Mouse (Mus musculus): ENCODE results near the gene Por. TPM values are rescaled to one million over a fixed set of nuclear protein-coding genes. Genes with fewer than 3 reads are reported as not detected.
A peak's percentile ranks its signal among the peaks of the same experiment; 100 is the strongest.

Por gene
- total and polyA plus RNA-seq, 2 experiments from 2014 or later, result 75.2 to 94.1 TPM

DNA sequence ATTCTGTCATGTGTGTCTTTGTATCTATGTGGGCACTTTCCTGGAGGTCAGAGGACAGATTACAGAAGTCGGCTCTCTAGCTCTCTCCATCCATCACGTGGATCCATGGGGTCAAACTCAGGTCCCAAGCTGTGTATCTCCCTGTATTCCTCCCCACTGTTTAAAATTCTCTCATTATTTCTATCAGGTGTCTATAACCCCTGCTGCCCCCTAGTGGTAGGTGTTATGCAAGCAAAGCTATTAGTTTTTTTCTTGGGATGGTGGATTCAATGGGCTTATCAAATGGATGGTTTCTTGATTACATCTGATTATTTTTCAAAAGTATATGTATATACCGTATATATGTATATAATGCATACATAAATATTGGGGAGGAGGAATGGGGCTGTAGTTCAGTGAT, 39.2 kb upstream of the Por start:
- Histone ChIP-seq H3K4me2 (ENCODE audit: low read depth, low read length, poor library complexity, severe bottlenecking) (no peak overlapping the region), H3K9me3 (ENCODE audit: low read length) (no peaks in the 10 kb centered on the region), H3K27ac (ENCODE audit: low read depth, low read length) (no peak overlapping the region), H3K36me3 (ENCODE audit: insufficient read depth, low read length) (peaks cover 4% of the 10 kb centered on the region; the same call in 1 of the 2 replicates), H3K4me1 (ENCODE audit: insufficient read depth, low read length) (no peaks in the 10 kb centered on the region), H3K27me3 (ENCODE audit: insufficient read depth, low read length) (no peaks in the 10 kb centered on the region), H3K9ac (replicated peaks; ENCODE audit: low read length, poor library complexity, severe bottlenecking) (no peak overlapping the region), H3K4me3 (ENCODE audit: low read depth, low read length) (no peak overlapping the region)
- DNase-seq (ENCODE audit: low spot score) (peak; percentile 69), ATAC-seq (ENCODE audit: low FRiP score) (no peak)
- 33% methylated on average over 3 of the region's 3 CpGs for WGBS
- TF ChIP-seq CTCF (IDR thresholded peaks at IDR 0.05), result peak; percentile 84

DNA sequence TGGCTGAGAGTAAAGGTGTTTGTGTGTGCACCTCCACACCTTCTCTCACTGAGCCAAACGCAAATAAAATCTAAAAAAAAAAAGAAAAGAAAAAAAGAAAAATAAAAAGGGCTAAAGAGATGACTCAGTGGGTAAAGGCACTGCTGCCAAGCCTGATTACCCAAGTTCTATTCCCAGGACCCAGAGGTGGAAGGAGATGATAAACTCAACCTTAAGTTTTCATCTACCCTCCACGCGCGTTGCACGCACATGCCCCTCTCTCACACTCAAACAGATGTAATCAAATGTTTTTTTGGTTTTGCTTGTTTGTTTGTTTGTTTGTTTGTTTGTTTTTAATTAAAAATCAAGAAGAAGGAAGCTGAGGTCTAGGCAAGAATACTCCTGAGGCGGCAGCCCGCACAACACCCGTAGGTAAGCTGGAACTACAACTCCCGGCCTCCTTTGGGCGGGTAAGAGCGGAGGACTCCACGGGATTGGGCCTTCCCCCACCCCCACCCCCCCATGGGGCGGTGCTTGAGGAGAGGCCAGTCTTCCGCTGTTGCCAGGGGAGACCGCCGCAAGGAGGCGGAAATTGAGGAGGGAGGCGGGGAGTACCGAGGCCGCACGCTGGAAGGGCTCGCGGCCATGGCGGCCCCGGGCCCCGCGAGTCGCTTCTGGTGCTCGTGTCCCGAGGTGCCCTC, 37.6 kb upstream of the Por start, which contains the start of gene Rhbdd2:
TSS of gene Rhbdd2 (plus strand) at position 502 of the 680 bp plus-strand sequence.
- Histone ChIP-seq H3K9me3 (ENCODE audit: low read length) (no peaks in the 10 kb centered on the region), H3K9ac (replicated peaks; ENCODE audit: low read length, poor library complexity, severe bottlenecking) (peak within 1 kb of the TSS; percentile 89), H3K4me3 (ENCODE audit: low read depth, low read length) (peak within 1 kb of the TSS; percentile 85), H3K4me1 (ENCODE audit: insufficient read depth, low read length) (no peaks in the 10 kb centered on the region), H3K27ac (ENCODE audit: low read depth, low read length) (peak within 1 kb of the TSS; percentile 89), H3K27me3 (ENCODE audit: insufficient read depth, low read length) (no peaks in the 10 kb centered on the region), H3K36me3 (ENCODE audit: insufficient read depth, low read length) (peaks cover 17% of the 10 kb centered on the region; the same call in 1 of the 2 replicates), H3K4me2 (ENCODE audit: low read depth, low read length, poor library complexity, severe bottlenecking) (peak within 1 kb of the TSS; percentile 62)
- peak; percentile 97 for ATAC-seq (ENCODE audit: low FRiP score)
- 13% methylated on average over 26 of the region's 30 CpGs for WGBS
- peak; percentile 99 for DNase-seq (ENCODE audit: low spot score)
- peak; percentile 84 for TF ChIP-seq CTCF (IDR thresholded peaks at IDR 0.05)

DNA sequence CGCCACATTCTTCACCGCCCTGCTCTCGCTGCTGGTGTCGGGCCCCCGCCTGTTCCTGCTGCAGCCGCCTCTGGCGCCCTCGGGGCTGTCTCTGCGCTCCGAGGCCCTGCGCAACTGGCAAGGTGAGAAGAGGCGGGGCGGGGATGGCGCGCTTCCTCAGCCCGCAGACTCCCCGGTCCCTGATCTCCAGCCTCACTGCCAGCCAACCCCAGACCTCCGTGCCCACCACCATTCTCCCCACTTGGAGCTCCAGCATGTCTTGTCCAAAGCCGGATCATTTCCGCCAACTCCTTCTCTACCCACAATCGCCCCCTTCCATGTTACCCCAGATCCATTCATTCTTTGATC, 37.1 kb upstream of the Por start:
- Histone ChIP-seq H3K4me2 (ENCODE audit: low read depth, low read length, poor library complexity, severe bottlenecking) (peak overlapping the region; percentile 62), H3K4me1 (ENCODE audit: insufficient read depth, low read length) (no peaks in the 10 kb centered on the region), H3K4me3 (ENCODE audit: low read depth, low read length) (peak overlapping the region; percentile 85), H3K27me3 (ENCODE audit: insufficient read depth, low read length) (no peaks in the 10 kb centered on the region), H3K9me3 (ENCODE audit: low read length) (no peaks in the 10 kb centered on the region), H3K27ac (ENCODE audit: low read depth, low read length) (peak overlapping the region; percentile 89), H3K9ac (replicated peaks; ENCODE audit: low read length, poor library complexity, severe bottlenecking) (peak overlapping the region; percentile 89), H3K36me3 (ENCODE audit: insufficient read depth, low read length) (peaks cover 21% of the 10 kb centered on the region)
- WGBS, result under 1% methylated on average over 18 of the region's 21 CpGs
- ATAC-seq (ENCODE audit: low FRiP score) (peak; percentile 80), DNase-seq (ENCODE audit: low spot score) (no peak)
- no peak for TF ChIP-seq CTCF (IDR thresholded peaks at IDR 0.05)

DNA sequence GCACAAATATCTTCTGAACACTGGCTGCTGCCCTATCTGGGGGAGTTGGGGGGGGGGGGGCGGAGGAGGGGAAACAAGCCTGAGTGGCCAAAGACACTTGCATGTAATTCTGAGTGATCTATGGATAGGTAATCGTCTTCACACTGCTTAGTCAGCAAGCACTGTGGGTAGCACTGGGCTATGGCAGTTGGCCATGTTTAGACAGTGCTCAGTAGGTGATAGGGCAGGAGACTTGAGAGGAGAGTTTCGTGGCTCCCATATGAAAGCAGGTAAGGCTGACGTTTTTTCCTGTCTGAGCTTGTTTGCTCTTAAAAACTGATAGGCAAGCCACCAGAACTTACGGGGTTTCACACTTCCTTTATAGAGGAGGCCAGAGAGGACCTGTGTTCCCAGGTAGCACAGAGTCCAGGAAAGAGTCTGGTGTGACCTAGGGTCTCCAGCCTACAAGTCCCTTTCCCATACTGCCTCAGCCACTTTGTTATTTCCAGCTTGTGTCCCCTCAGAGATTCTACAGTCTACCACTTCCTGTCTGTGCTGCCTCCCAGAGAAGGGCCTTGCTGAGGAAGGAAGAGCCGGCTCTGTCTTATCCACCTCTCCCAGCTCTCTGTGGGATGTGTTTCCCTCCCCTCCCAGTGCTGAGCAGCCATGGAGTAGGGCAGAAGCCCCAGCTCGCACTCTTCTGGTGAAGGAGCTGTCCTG, 29.9 kb upstream of the Por start:
- 86% methylated on average over 7 of the region's 7 CpGs for WGBS
- TF ChIP-seq CTCF (IDR thresholded peaks at IDR 0.05), result no peak
- peaks cover 45% of the 10 kb centered on the region for H3K36me3 ChIP-seq (ENCODE audit: insufficient read depth, low read length)

DNA sequence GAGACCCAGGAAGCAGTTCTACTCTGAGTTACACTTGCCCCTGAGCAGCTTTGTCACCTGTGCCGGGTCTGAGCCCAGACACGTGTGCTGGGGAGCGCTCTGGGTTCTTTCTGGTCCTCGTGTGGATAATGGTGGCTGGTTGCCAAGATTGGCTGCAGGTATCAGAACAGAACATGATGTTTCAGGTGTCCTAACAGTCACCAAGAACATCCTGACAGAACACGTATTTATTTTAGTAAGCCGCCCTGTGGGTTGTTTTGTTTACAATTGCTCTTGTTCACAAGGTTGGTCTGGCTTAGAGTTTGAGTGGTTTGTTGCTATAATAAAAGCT, 29.4 kb upstream of the Por start:
- no peaks in the 10 kb centered on the region for H3K4me1 ChIP-seq (ENCODE audit: insufficient read depth, low read length)
- no peak overlapping the region for H3K4me2 ChIP-seq (ENCODE audit: low read depth, low read length, poor library complexity, severe bottlenecking)
- no peaks in the 10 kb centered on the region for H3K27me3 ChIP-seq (ENCODE audit: insufficient read depth, low read length)
- ATAC-seq (ENCODE audit: low FRiP score), result no peak
- no peak overlapping the region for H3K27ac ChIP-seq (ENCODE audit: low read depth, low read length)
- TF ChIP-seq CTCF (IDR thresholded peaks at IDR 0.05), result no peak
- H3K9ac ChIP-seq (replicated peaks; ENCODE audit: low read length, poor library complexity, severe bottlenecking), result no peak overlapping the region
- DNase-seq (ENCODE audit: low spot score), result no peak
- no peaks in the 10 kb centered on the region for H3K9me3 ChIP-seq (ENCODE audit: low read length)
- H3K36me3 ChIP-seq (ENCODE audit: insufficient read depth, low read length), result peaks cover 43% of the 10 kb centered on the region
- no peak overlapping the region for H3K4me3 ChIP-seq (ENCODE audit: low read depth, low read length)
- WGBS, result 85% methylated on average over 6 of the region's 6 CpGs

More for the DNA sequence above, 29.9 kb upstream of the Por start:
- Histone ChIP-seq H3K4me1 (ENCODE audit: insufficient read depth, low read length) (no peaks in the 10 kb centered on the region), H3K4me3 (ENCODE audit: low read depth, low read length) (no peak overlapping the region), H3K9ac (replicated peaks; ENCODE audit: low read length, poor library complexity, severe bottlenecking) (no peak overlapping the region), H3K4me2 (ENCODE audit: low read depth, low read length, poor library complexity, severe bottlenecking) (no peak overlapping the region), H3K27ac (ENCODE audit: low read depth, low read length) (no peak overlapping the region), H3K27me3 (ENCODE audit: insufficient read depth, low read length) (no peaks in the 10 kb centered on the region), H3K9me3 (ENCODE audit: low read length) (no peaks in the 10 kb centered on the region)
- no peak for DNase-seq (ENCODE audit: low spot score)
- ATAC-seq (ENCODE audit: low FRiP score), result no peak

DNA sequence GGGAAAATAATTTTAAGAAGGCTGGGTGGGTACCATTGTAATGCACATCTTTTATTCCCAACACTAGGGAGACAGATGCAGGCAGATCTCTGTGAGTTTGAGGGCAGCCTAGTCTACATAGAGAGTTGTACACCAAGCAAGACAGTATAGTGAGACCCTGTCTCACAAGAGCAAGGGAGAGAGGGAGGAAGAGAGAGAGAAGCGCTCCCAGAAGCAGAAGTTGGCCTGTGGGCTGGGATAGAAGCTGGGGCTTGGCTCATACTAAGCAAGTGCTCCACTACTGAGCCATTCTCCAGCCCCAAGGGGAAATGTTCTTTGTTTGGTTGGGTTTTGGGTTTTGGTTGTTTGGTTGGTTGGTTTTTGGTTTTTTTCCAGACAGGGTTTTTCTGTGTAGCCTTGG, 28.8 kb upstream of the Por start:
- no peak for TF ChIP-seq CTCF (IDR thresholded peaks at IDR 0.05)
- H3K27ac ChIP-seq (ENCODE audit: low read depth, low read length), result no peak overlapping the region

More for the DNA sequence above, 28.8 kb upstream of the Por start:
- Histone ChIP-seq H3K4me1 (ENCODE audit: insufficient read depth, low read length) (no peaks in the 10 kb centered on the region), H3K4me3 (ENCODE audit: low read depth, low read length) (no peak overlapping the region), H3K9ac (replicated peaks; ENCODE audit: low read length, poor library complexity, severe bottlenecking) (no peak overlapping the region), H3K36me3 (ENCODE audit: insufficient read depth, low read length) (peaks cover 37% of the 10 kb centered on the region), H3K9me3 (ENCODE audit: low read length) (no peaks in the 10 kb centered on the region), H3K27me3 (ENCODE audit: insufficient read depth, low read length) (no peaks in the 10 kb centered on the region), H3K4me2 (ENCODE audit: low read depth, low read length, poor library complexity, severe bottlenecking) (no peak overlapping the region)
- ATAC-seq (ENCODE audit: low FRiP score), result no peak
- WGBS, result 89% methylated on average over 1 of the region's 1 CpGs
- no peak for DNase-seq (ENCODE audit: low spot score)
